Mouse (Mus musculus): ENCODE results near the gene Rhov.

- TF ChIP-seq CTCF (conservative IDR thresholded peaks at IDR 0.05; ENCODE audit: insufficient read depth, insufficient read length, low read depth, low read length), result no peak
- no peak for TF ChIP-seq POLR2A (IDR thresholded peaks at IDR 0.05; ENCODE audit: low read depth, low read length)
Measured at GRCm38 (mm10) chr2:119238671-119239070, 32.4 kb downstream of the Rhov start.

Data from kidney, adult 2 months (tissue).